Mouse (Mus musculus): Measurements from ENCODE around the gene Sprr2f.

Gene Sprr2f

GRCm38 (mm10) chr3:92364887-92365286 lies at the start of gene Sprr2f:
TSS of gene Sprr2f (plus strand) at chr3:92365187.
- no peak for DNase-seq (ENCODE audit: low spot score)

DNA sequence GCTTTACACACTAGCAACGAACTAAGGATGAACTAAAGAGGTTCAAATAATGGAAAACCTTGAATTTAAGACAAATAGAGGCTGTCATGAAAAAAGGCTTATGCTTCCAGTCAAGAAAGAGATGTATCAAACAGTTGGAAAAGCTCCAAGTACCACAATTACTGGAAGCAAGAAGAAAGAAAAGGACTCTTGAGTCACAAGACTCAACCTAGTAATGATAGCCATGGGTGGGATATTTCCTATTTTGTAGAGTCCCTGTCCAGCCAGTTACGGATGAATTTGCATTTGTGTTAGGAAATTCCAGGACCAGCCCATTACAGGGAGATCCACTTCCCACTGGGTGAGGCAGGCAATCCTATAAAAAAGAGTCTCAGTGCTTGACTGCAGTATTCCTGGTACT lies 48.7 kb upstream of the Sprr2f start, which contains the start of gene Sprr2b:
Gene Sprr2b, plus strand, starts transcription at position 301 of the 400 bp plus-strand sequence.
- no peak for DNase-seq (ENCODE audit: low spot score)

GRCm38 (mm10) chr3:92317384-92317783 lies 47.6 kb upstream of the Sprr2f start:
- no peak for DNase-seq (ENCODE audit: low spot score)

- no peak for DNase-seq (ENCODE audit: low spot score)
Observed at GRCm38 (mm10) chr3:92336278-92336677, 28.7 kb upstream of the Sprr2f start.

- DNase-seq (ENCODE audit: low spot score) = no peak
Observed at GRCm38 (mm10) chr3:92338840-92339239, 26.1 kb upstream of the Sprr2f start, which contains the start of gene Sprr2d. TSS of gene Sprr2d (plus strand) at chr3:92339140.

DNA sequence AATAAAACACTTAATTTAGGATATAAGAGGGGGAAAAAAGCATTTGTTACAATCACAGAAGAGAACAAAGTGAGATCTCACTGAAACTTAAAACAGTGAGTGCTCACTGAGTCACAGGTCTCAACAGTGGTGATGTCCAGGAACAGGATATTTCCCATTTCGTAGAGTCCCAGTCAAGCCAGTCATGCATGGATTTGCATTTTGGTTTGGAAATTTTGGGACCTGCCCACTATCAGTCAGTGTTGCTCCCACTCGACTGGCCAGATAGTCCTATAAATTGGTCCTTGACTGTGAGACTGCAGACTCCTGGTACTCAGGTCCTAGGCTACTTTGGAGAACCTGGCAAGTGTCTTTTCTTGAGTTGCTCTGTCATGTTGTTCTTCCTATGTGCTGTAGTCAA lies 13.1 kb upstream of the Sprr2f start, which contains the start of gene Sprr2e:
Gene Sprr2e, plus strand, starts transcription at position 301 of the 400 bp plus-strand sequence.
- no peak for DNase-seq (ENCODE audit: low spot score)

GRCm38 (mm10) chr3:92361619-92362018 lies 3.4 kb upstream of the Sprr2f start:
- DNase-seq (ENCODE audit: low spot score) = no peak

- DNase-seq (ENCODE audit: low spot score) = no peak
Observed at GRCm38 (mm10) chr3:92373613-92374012, 8.6 kb downstream of the Sprr2f start.

- DNase-seq (ENCODE audit: low spot score) = no peak
Observed at GRCm38 (mm10) chr3:92385385-92385784, 20.4 kb downstream of the Sprr2f start, which contains the start of gene Sprr2h. TSS of gene Sprr2h (plus strand) at chr3:92385685.

DNA sequence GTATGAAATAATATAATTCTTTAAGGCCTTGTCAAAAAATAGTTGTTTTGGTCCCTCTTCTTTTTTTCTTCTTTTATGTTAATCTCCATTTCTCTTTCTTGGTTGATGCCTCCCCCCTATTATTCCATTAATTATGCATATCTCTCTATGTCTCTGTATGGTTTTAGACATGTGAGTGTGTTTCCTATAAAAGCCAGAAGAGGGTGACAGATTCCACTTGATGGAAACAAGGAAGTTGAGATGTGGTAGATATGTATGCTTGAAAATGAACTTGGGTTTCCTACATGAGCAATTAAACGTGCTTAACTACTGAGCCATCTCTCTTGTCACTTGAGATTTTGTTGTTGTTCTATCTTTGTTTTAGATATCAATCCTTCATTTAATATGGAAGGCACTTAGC lies 29.3 kb downstream of the Sprr2f start:
- no peak for DNase-seq (ENCODE audit: low spot score)

- DNase-seq (ENCODE audit: low spot score) = no peak
Observed at GRCm38 (mm10) chr3:92407691-92408090, 42.7 kb downstream of the Sprr2f start, which contains the start of gene Sprr2i. TSS of gene Sprr2i (plus strand) at chr3:92407991.

All from urinary bladder, postnatal 25 days (tissue).